Mouse (Mus musculus): ENCODE data around the gene Scd4.

The Scd4 gene

DNA sequence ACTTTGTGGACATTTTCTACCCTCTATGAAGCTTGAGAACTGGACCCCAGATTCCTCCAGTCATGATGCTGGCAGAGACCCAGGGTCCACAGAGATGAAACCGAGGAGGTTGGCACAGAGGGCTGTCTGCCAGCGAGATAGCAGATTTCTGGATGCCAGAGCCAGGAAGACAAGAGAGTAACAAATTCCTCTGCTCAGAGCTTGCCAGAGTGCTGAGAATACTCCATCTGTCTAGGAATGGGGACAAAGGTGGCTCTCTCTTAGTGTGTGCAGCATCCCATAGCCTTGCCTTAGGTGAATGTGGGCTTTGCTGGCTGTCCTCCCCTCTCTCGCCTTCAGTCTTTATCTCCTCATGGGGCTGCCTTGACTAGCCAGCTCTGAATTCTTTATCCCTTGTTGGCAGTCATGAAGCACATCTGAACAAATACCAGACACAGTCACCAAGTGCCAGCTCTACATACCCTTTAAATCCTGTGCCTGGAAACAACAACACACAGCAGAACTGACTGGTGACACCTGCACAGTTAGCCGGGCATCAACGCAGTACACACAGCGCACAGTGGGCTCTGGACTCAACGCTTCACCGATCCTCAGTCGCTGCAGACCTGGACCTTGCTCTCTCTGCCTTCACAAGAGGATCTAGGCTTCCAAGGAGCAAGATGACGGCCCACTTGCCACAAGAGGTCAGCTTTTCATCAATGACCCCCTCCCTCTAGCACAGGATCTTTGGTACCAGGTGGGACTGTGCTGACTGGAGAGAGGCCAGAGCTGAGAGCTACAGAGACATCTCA is at the start of gene Scd4:
Scd4 (plus strand) TSS at position 260 of the 791 bp plus-strand sequence.
- peak; percentile 90 for DNase-seq (ENCODE audit: inconsistent ontology term)

DNA sequence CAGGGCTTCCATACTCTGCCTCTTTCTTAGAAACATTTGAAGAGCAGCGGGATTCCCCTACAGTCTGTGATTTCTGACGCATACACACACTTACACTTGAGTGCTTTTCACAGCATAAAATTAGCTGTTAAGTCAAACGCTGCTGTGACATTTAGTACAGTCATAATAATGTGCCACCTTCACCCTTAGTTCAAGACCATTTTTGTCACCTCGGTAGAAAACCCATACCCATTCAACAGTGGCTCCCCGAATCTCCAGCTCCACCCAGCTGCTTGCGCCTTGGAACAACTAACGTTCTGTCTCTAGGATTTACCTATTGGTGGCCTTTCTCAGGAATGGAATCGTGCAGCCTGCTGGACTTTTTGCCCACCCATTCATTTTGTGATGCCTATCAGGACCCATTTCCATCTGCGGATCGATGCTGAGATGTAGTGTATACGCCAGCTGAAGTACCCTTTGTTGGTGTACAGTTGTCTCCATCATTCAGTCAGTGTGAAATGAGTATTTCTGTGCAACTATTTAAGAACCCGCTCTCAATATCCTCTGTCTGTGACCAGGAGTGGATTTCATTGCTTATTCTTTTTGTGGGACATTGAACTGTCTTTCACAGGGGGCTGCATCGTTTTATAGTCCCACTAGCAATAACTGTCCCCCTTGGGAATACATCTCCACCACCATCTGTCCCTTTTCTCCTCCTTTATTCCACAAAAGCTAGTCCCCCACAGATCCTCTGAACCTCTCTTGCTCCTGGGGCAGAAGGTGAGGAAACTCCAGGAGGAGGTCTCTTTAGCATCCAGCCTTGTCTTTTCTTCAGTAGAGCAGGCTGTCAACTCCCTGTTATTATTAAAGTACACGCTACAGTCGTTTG is 49.5 kb upstream of the Scd4 start:
- DNase-seq (ENCODE audit: inconsistent ontology term), result no peak

DNA sequence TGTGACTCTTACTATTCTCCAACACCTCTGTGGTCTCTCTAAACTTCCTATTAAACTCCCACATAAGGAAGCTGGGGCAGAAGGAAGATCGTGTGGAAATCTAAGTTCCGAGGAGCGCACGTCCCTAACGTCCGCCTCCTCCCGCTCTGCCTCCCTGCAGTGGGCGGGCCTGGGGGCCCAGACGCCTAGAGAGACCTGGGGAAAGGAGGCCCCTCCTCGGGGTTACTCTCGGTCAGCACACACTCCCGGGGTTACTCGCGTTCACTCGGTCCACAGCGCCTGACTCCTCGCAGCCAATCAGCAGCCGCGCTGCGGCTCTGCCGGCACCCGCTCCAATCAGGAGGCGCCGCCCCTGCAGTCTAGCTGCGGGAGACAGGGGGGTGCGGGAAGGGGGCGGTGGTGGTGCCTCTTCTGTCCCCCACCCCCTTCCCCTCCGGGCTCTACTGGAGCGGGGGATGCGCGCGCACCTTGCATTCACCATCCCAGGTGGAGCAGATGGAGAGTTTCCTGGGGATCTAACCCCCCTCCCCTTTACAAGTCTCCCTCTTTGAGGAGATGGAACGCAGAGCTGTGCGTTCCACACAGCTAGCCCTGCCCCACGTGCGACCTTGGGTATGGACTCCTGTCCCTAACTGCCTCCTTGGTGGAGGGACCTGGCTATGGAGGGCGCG is 48.7 kb upstream of the Scd4 start:
- DNase-seq (ENCODE audit: inconsistent ontology term), result peak; percentile 94

DNA sequence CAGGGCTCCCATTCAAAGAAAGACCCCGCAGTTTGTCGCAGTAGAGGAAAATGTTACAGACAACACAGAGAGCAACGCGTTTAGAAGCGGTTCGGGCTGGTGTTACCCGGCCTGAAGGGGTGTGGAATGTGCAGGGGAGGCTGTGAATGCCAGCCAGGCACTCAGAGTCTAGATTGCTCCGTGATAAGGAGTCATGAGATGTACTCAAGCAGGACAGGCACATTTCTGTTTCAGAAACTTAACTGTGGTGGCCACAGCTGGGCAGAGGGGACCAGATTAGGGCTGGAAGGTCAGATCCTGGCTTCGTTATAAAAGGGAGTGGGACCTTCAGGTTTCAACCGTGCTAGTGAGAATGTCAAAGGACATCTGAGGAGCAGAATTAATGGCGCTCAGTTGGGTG is 48.2 kb upstream of the Scd4 start:
- no peak for DNase-seq (ENCODE audit: inconsistent ontology term)

DNA sequence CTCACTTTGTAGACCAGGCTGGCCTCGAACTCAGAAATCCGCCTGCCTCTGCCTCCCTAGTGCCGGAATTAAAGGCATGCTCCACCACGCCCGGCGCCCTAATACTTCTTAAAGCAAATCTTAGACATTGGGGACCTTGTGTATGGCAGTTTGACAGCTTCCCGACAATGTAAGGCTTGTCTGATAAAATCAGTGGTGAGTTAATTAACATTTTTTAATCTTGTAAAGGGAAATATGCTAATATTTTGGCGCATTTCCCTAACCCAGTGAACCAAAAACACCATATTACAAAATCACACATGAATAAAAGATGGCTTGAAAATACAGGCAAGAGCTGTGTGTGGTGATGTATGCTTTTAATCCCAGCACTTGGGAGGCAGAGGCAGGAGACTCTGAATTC is 47.3 kb upstream of the Scd4 start:
- peak; percentile 39 for DNase-seq (ENCODE audit: inconsistent ontology term)

DNA sequence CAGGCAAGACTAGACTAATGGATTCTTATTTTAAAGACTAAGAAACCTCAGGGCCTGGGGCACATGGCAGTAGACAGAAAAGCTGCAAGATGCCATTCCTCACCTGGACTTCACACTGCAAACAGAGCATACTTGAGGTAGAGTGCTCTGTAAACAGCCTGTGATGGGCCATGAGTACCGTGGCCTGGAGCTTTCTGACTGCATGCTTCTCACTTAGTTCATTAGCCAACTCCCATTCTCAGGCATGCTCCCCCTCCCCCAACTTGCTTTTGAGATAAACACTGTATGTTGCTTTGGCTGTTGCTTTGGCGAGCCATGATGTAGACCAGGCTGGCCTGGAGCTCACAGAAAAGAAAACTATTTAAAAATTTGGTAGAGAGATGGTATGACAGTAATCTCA is 46.8 kb upstream of the Scd4 start:
- DNase-seq (ENCODE audit: inconsistent ontology term), result no peak

DNA sequence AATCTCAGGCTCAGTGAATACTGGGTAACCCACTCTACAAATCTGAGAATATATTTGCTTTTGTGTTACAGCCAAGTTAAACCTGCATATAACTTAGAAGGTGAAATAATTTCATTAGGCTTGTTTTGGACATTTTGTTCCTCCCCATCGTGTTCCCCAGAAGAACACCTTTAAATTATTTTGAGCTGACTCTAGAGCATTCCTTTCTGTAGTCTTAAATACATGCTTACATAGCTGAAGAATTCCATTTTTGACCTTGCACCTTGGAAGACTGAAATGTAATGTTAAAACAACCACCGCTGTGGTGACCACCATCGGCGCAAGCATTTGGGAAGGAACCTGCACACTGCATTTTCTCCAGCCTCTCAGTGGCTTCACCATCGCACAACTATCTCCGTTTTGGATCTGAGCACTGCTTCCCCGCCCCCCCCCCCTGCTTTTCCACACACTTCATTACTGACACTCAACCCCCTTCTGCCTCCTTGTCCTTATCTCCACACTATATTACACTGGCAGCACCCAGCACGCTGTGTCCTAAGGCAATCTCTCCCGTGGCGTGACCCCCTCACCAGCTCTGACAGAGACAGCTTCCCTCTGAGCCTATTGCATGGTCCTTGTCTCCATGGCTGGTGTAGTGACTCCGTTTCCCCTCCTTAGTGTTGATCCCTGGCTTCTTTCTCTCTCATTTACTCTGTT is 45.3 kb upstream of the Scd4 start:
- DNase-seq (ENCODE audit: inconsistent ontology term), result no peak

DNA sequence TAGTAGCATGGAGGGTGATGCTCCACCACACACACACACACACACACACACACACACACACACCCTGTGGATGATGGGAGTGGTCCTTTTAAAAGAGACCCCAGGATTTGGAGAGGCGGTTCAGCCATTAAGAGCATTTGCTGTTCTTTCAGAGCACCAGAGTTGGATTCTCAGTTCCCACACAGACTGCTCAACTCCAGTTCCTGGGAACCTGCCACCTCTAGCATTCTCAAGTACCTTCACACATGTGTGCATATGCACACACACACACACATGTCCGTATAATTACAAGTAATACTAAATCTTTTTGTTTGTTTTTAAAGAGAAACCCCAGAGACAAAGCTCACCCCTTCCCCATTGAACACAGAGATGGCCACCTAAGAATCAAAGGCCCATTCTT is 40.8 kb upstream of the Scd4 start:
- no peak for DNase-seq (ENCODE audit: inconsistent ontology term)

DNA sequence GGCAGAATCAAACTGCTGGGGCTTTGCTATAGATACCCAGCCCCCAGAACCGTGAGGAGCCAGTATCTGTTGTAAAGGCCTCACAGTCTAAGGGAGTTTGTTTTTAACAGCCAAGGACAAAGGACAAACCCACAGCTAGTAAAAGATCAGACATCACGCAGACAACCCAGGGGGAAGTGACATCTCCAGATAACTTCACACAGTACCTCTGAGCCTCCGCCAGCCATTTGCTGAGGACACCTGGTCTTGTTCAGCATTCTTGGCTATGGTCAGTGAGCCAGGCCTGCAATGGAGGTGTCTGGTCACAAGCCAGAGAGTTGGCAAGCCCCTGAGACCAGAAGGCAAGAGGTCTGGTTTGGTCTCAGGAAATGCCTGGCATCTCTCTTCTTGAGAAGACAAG is 40.4 kb upstream of the Scd4 start:
- no peak for DNase-seq (ENCODE audit: inconsistent ontology term)

DNA sequence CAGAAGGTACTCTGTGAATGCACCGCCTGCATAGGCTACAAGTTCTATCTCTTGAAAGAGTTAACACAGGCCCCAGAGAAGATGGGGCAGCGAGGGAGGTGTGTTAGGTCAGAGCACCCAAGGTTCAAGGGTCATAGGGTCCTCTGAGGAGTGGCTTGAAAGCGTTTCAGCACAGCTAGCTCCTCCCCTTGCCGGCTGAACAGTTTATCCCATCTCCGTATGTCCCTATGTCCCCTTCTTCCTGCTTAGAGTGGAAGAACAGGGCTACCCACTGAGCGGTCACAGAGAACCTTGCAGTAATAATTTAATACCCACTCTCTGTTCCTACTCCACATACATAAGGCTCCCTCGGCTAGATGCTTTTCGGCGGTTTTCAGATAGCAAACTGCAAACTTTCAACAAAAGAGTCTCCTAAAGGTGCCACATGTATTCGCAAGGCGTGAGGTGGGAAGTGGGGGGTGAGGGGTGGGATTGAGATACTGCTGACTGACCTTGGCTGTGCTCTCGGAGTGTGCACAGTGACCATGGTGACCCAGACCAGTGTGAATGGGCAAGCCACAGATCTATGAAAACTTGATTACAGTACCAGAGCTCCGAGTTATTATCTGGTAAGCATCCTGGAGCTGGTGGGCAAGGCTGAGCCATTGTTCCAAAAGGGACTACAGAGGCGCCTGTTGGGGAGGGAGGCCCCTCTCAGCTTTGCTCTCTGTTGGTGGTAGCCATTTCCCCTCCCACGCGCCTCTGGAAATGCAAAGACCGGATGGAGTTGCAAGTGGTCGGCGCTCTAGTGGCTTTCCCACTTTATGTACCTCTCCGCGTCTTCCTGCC is 39.7 kb upstream of the Scd4 start, which contains the start of gene Scd2:
Scd2 (plus strand) TSS at position 734 of the 828 bp plus-strand sequence.
- DNase-seq (ENCODE audit: inconsistent ontology term), result no peak

DNA sequence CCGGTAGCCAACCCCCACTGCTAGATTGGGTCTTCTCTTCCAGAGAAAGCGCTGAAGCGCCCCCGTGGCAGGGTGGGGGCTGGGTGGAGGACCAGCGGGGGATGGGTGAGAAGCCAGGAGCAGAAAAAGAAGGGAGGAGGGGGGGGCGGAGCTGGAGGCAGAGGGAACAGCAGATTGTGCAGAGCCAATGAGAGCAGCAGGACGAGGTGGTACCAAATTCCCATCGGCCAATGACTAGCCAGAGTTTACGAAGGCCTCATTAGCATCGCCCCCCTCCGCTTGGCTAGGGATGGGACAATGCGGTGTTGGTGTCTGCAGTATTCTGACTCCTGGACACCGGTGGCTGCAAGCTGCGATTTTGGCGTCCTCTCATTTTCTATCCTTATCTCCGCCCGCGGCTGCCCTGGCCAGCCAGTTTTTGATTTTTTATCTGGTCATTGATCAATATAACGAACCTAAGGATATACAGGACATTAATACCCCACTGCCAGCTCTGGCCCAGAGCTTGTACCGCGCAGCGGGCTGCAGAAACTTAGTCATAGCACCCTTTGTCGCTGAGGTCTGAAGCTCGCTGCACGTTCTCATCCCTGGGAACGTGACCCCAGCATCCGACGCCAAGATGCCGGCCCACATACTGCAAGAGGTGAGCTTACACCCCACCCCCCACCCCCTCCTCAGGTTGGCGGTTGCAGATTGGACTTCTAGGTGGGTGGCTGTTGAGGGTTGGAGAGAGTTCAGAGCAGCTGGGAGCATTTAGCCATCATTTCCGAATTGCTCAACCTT is 38.9 kb upstream of the Scd4 start:
- DNase-seq (ENCODE audit: inconsistent ontology term), result peak; percentile 97

DNA sequence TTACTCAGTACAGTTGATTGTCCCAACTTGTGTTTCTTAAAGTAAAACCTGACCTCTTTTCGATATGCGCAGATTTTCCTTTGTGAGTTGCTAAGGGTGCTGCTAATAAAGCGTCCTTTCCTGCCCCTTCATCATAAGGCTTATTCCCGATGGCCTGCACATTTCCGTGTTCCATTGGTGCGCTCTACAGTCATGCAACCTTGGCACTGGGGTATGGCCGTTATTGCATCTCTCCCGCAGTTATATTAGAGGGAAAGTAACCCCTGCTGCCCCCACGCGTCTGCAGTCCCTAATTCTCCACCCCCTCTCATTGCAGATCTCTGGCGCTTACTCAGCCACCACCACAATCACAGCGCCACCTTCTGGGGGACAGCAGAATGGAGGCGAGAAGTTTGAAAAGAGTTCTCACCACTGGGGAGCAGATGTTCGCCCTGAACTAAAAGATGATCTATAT is 38.3 kb upstream of the Scd4 start:
- peak; percentile 86 for DNase-seq (ENCODE audit: inconsistent ontology term)

DNA sequence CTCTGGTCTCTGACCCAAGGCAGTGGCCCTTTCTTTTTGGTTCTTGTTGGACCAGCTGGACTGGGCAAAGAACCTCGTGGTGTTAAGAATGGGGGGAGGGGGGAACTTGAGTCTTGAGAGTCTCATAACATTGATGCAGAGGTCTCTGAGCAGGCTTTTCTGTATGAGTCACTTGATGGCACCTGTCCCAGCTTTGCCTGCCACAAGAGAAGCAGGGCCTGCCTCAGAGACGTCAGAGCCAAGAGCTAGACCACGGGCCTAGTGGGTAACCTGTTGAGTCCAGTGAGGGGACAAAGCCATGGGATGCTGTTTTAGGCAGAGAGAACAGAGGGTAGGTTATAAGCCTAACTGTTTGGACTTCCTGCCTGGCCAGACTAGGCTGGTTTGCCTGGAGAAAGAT is 37.6 kb upstream of the Scd4 start:
- peak; percentile 85 for DNase-seq (ENCODE audit: inconsistent ontology term)

DNA sequence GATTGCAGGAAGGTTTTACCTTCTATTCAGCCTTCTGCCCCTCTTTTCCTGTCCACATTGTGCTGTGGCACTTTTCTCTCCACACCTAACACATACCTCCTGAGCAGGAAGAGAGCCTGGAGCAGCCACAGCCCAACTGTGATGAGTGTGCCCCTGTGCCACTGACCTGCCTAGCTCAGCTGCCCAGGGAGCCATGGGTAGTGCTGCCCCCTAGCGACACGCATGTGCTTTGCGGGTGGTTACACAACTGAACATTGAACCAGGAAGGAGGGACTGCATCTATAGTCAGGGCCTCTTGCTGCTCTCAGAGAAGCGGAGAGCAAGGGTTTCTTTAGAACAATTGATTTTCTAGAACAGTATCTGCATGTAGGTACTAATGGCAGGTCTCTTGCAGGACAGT is 37.2 kb upstream of the Scd4 start:
- DNase-seq (ENCODE audit: inconsistent ontology term), result peak; percentile 82

DNA sequence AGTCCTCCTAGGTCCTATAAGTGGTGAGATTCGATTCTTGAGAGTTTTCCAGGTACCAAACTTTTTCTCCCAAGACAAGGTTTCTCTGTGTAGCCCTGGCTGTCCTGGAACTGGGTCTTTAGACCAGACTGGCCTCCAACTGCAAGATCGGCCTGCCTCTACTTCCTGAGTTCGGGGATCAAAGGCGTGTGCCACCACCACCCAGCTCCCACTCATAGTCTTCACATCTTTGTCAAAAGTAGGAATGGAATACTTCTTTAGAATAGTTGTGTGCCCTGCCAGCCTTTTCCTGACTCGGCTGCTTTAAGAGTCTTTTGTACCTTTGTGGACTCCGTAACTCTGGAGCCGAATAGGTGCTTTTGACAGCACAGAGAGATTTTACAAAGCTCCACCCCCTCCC is 36.7 kb upstream of the Scd4 start:
- DNase-seq (ENCODE audit: inconsistent ontology term), result no peak

DNA sequence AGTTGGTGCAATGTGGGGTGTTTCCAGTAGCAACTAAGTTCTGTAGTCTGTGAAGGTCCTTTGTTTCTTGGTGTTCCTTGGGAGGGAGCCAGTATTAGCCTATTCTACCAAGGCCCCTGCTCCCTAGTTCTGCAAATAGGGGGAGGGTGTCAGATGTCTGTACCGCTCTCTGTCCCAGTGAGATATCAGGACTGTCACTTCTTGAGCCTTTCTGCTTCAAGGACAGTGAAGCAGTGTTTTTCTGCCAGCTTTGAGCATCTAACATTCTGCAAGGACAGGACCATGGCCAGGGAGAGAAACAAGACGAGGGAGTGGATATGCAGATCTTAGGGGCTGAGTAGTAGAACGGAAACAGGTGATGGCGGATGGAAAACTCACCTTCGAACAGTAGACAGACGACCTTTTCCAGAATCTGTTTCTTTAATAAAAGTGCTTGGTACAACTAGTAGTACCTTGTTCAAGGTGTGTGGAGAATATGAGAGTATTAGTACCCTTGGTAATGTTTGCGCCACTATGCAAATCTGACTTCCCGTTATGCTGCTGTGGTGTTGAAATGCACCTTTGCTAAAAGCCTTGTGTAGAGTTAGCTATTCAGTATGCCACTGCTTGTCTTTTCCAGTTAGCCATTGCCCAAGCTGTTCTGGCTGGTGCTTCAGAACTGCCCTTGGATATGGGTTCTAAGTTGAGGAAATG is 35.7 kb upstream of the Scd4 start:
- no peak for DNase-seq (ENCODE audit: inconsistent ontology term)

DNA sequence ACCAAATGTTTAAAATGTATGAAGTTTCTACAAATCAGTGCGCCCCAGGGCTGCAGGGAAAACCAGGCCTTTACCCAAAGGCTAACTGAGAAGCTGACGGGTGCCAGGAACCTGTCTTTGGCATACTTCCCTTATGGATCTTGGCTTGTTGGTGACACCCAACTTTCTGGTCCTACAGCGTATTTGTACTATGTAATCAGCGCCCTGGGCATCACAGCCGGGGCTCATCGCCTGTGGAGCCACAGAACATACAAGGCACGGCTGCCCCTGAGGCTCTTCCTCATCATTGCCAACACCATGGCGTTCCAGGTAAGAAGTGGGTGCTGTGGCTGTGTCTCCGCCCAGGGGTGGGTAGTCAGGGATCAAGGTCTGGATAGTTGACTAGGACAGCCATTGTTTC is 35.0 kb upstream of the Scd4 start:
- no peak for DNase-seq (ENCODE audit: inconsistent ontology term)

DNA sequence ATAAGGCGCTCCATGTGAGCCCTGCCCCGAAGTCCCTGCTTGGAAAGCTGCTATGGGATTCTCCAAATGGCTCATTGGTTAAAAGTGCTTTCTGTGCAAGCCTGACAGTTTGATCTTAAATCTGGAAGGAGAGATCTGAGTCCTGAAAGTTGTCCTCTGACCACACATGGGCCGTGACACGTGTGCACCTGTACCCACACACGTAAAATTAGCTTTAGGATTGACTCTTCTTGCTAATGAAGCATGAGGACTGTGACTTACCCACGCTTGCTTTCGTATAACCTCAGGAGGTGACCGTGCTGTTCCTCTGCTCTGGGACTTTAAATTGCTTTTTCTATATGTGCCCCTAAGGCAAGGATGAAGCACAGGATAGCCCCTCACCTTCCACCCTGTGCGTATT is 33.8 kb upstream of the Scd4 start:
- no peak for DNase-seq (ENCODE audit: inconsistent ontology term)

DNA sequence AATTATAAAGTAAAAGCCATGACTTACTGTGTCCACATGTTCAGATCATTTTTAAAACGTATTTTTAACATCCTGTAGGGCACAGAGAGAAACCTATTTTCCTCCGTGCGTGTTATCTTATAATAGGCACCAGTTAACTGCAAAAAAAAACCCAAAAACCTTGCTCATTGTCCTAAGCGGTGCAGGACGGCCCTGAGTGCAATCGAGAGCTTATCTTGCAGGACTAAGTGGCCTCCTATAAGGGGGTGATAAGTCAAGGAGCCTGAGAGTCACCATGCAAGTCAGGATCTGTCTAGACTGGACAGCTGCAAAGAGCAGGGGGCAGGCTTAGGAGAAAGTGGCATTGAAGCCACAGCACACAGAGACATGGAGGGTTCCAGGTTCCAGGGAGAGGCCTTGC is 33.0 kb upstream of the Scd4 start:
- no peak for DNase-seq (ENCODE audit: inconsistent ontology term)
